11 mouse cellular contexts compared by ENCODE assay signal in genomic region chr4:147335691-147336367, GRCm38 (mm10). TPM values are rescaled to one million over a fixed set of nuclear protein-coding genes. Genes with fewer than 3 reads are reported as not detected.
DNase-seq lines count a peak whose midpoint lies in the region; ATAC-seq and TF ChIP-seq lines count a peak whose summit lies in the region.
"Not testable (repeated sequence)": the region's sequence is repeated elsewhere in the genome, so short reads cannot be mapped to it uniquely, and the experiment has no call there.
"Had no signal": no experiment of that assay in that cellular context is flagged by ENCODE, and none has a peak within 500 bp of the region (broad histone marks: within the 10 kb centered on the region; RNA-seq: fewer than 3 reads in every experiment).

No protein-coding gene starts in this region.

- DNase-seq in embryo, embryonic 10 days (ENCODE audit: low spot score) = peak; percentile 3
- DNase-seq in heart, postnatal 0 days (ENCODE audit: low spot score) = not testable (repeated sequence)
- peak; percentile 6 for DNase-seq in kidney, adult 11 months
- peak; percentile 13 for DNase-seq in midbrain, embryonic 10.5 days (ENCODE audit: low spot score)
- peak; percentile 8 for DNase-seq in ovary, adult 18-20 months (ENCODE audit: low spot score)

- not testable (repeated sequence) for H3K36me3 ChIP-seq in forebrain, embryonic 15.5 days; heart, postnatal 0 days (replicated peaks; ENCODE audit: control insufficient read depth, insufficient read depth, low read length); liver, embryonic 12.5 days; midbrain, embryonic 10.5 days

- not testable (repeated sequence) for H3K4me2 ChIP-seq in forebrain, embryonic 15.5 days (replicated peaks); heart, postnatal 0 days (ENCODE audit: low read depth, low read length); liver, embryonic 12.5 days

- H3K4me3 ChIP-seq in forebrain, embryonic 15.5 days; heart, postnatal 0 days (ENCODE audit: low read depth, low read length); liver, embryonic 12.5 days; midbrain, embryonic 10.5 days: not testable (repeated sequence)

- TF ChIP-seq EP300 in heart, postnatal 0 days (IDR thresholded peaks at IDR 0.05; ENCODE audit: low read depth) = 0 out of 2 replicates have a peak, but pooled peaks have one; percentile 21

- not testable (repeated sequence) for H3K27ac ChIP-seq in forebrain, embryonic 15.5 days (replicated peaks); heart, postnatal 0 days (ENCODE audit: low read depth); liver, embryonic 12.5 days; midbrain, embryonic 10.5 days (replicated peaks)

- not testable (repeated sequence) for TF ChIP-seq CTCF in heart, postnatal 0 days (IDR thresholded peaks at IDR 0.05; ENCODE audit: low read depth)

- not testable (repeated sequence) for H3K9ac ChIP-seq in forebrain, embryonic 15.5 days (replicated peaks); heart, postnatal 0 days (replicated peaks; ENCODE audit: low read depth, low read length); liver, embryonic 12.5 days

- H3K4me1 ChIP-seq in forebrain, embryonic 15.5 days; heart, postnatal 0 days (ENCODE audit: control insufficient read depth, insufficient read depth); liver, embryonic 12.5 days; midbrain, embryonic 10.5 days: not testable (repeated sequence)

- 26% methylated on average over 1 of the region's 1 CpGs for WGBS in forebrain, embryonic 15.5 days
- WGBS in heart, postnatal 0 days = 21% methylated on average over 1 of the region's 1 CpGs
- 7% methylated on average over 1 of the region's 1 CpGs for WGBS in liver, embryonic 12.5 days (ENCODE audit: insufficient replicate concordance)
- 38% methylated on average over 1 of the region's 1 CpGs for WGBS in midbrain, embryonic 10.5 days

- 0 out of 2 replicates have a peak, but pooled peaks have one; percentile 16 for ATAC-seq in forebrain, embryonic 15.5 days (replicated peaks)
- ATAC-seq in heart, postnatal 0 days (ENCODE audit: insufficient read depth, low read depth) = peak; percentile 25; the same call in 1 of the 2 replicates
- peak; percentile 51 for ATAC-seq in liver, embryonic 12.5 days

- not testable (repeated sequence) for H3K27me3 ChIP-seq in forebrain, embryonic 15.5 days; heart, postnatal 0 days (ENCODE audit: control insufficient read depth, insufficient read depth, low read length); liver, embryonic 12.5 days (replicated peaks); midbrain, embryonic 10.5 days (ENCODE audit: low read depth, poor library complexity, severe bottlenecking)

- peaks cover 69% of the 10 kb centered on the region for H3K9me3 ChIP-seq in forebrain, embryonic 15.5 days
- peaks cover 63% of the 10 kb centered on the region for H3K9me3 ChIP-seq in heart, postnatal 0 days (replicated peaks; ENCODE audit: control insufficient read depth, low read length)
- H3K9me3 ChIP-seq in liver, embryonic 12.5 days (replicated peaks) = peaks cover 56% of the 10 kb centered on the region
- peaks cover 79% of the 10 kb centered on the region for H3K9me3 ChIP-seq in midbrain, embryonic 10.5 days (replicated peaks)

RNA-seq across cellular contexts. Expression of gene Zfp978, which starts 25.3 kb away (rescaled TPM):
- not detected in 2 replicates for polyA plus RNA-seq in forebrain, embryonic 15.5 days (2015; fragmentation: Nextera tagmentation; extraction: Ambion mirVana)
- not detected in 2 replicates for total RNA-seq in heart, postnatal 0 days (2014; rRNA removed; ENCODE audit: low replicate concordance)
- 0.20 and 0.21 TPM in 2 replicates for polyA plus RNA-seq in heart, postnatal 0 days (2015; fragmentation: Nextera tagmentation; extraction: Ambion mirVana)
- 0.26 and 0.32 TPM in 2 replicates for polyA plus RNA-seq in liver, embryonic 12.5 days (2016; fragmentation: Nextera tagmentation; extraction: Ambion mirVana)
- not detected in 2 replicates for polyA plus RNA-seq in midbrain, embryonic 10.5 days (2016; fragmentation: Nextera tagmentation; extraction: Ambion mirVana)
- total RNA-seq: layer of hippocampus, postnatal 25 days had no signal
- polyA plus RNA-seq: cortical plate, adult 2 months; forebrain, embryonic 16.5 days had no signal

RNA-seq across cellular contexts. Expression of gene Zfp988, which starts 30.4 kb away (rescaled TPM):
- not detected in 2 replicates for polyA plus RNA-seq in forebrain, embryonic 15.5 days (2015; fragmentation: Nextera tagmentation; extraction: Ambion mirVana)
- total RNA-seq in heart, postnatal 0 days (2014; rRNA removed; ENCODE audit: low replicate concordance) = not detected in 2 replicates
- polyA plus RNA-seq in heart, postnatal 0 days (2015; fragmentation: Nextera tagmentation; extraction: Ambion mirVana) = not detected in 2 replicates
- polyA plus RNA-seq in liver, embryonic 12.5 days (2016; fragmentation: Nextera tagmentation; extraction: Ambion mirVana) = 0.19 and 0.20 TPM in 2 replicates
- 0.06 and 0.09 TPM in 2 replicates for polyA plus RNA-seq in midbrain, embryonic 10.5 days (2016; fragmentation: Nextera tagmentation; extraction: Ambion mirVana)
- total RNA-seq: gastrocnemius, postnatal 10 days had no signal
- polyA plus RNA-seq: forebrain, embryonic 16.5 days had no signal
